Mouse (Mus musculus) ES-E14 (cell line): ENCODE results near the gene Creg2.

Source experiments
- CHD2 ChIP-seq: IDR thresholded peaks from 2 replicates; pipeline ENCODE4 v1.6.1; 2014; ENCODE audit warnings: mild to moderate bottlenecking, low read depth, low read length, inconsistent platforms
- HCFC1 ChIP-seq: IDR thresholded peaks from 2 replicates; pipeline ENCODE4 v1.6.1; 2012; ENCODE audit warnings: low read length, inconsistent platforms, borderline replicate concordance; ENCODE audit not compliant: insufficient read depth
- MAFK ChIP-seq: IDR thresholded peaks from 2 replicates; pipeline ENCODE4 v1.6.1; 2014; ENCODE audit warnings: mild to moderate bottlenecking, low read depth, low read length, inconsistent platforms; ENCODE audit not compliant: insufficient read depth
- ZC3H11A ChIP-seq: IDR thresholded peaks from 2 replicates; pipeline ENCODE4 v1.6.1; 2012; ENCODE audit warnings: low read depth, mild to moderate bottlenecking, inconsistent platforms, low read length, borderline replicate concordance
- ZNF384 ChIP-seq: IDR thresholded peaks from 2 replicates; pipeline ENCODE4 v1.6.1; 2012; ENCODE audit warnings: low read depth, low read length, inconsistent platforms

DNA sequence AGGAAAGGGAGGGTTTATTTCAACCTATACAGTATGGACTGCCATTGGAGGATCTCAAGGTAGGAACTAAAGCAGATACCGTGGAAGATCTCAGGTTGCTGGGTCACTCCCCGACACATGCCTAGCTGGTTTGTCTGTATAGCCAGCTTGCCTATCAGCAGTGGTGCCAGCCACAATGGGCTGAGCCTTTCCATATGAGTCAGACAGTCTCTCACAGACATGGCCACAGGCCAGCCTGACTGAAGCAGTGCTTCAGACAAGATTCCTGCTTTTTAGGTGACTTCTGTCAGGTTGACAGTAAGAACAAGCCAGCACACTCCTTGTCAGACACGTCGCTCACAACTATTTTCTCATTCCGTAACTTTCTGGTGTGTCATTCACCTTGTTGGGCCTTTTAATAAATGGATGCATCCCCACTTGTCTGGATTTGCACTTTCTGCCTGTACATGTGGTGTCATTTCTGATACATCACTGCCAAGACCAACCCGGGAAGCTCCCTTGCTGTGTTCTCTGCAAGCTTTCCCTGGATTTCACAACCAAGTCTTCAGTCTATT, 5.8 kb upstream of the Creg2 start:
- TF ChIP-seq MAFK = no peak
- TF ChIP-seq ZC3H11A = no peak
- no peak for TF ChIP-seq ZNF384
- no peak for TF ChIP-seq CHD2
- TF ChIP-seq HCFC1 = no peak
